Mouse (Mus musculus) cerebellum, adult 2 months (tissue): ENCODE measurements around the gene Slc16a8. TPM values are rescaled to one million over a fixed set of nuclear protein-coding genes. Genes with fewer than 3 reads are reported as not detected.
"Not testable (repeated sequence)": the region's sequence is repeated elsewhere in the genome, so short reads cannot be mapped to it uniquely, and the experiment has no call there.

ENCODE experiments used
- DNase-seq, 2 experiments: peaks; one replicate each; pipeline ENCODE4 v3.0.0; 2021
- H3K27ac ChIP-seq: fragments of 200-500 bp; 2 replicates; pipeline ENCODE4 v1.5.1; 2012; ENCODE audit warnings: low read length, control low read depth, inconsistent platforms; ENCODE audit not compliant: insufficient read depth
- H3K27me3 ChIP-seq: fragments of 200-500 bp; 2 replicates; pipeline ENCODE4 v1.6.1; 2012; ENCODE audit warnings: inconsistent platforms, mild to moderate bottlenecking, low read length, moderate library complexity; ENCODE audit not compliant: control insufficient read depth, insufficient read depth
- H3K4me1 ChIP-seq: fragments of 200-500 bp; 2 replicates; pipeline ENCODE4 v1.6.1; 2011; ENCODE audit warnings: low read length; ENCODE audit not compliant: control insufficient read depth, insufficient read depth
- H3K4me3 ChIP-seq: fragments of 200-500 bp; replicated peaks from 2 replicates; pipeline ENCODE3; 2011; ENCODE audit warnings: mild to moderate bottlenecking, low read depth, low read length, control low read depth; ENCODE audit not compliant: insufficient read depth
- CTCF ChIP-seq: fragments of 200-500 bp; IDR thresholded peaks from 2 replicates; pipeline ENCODE4 v1.5.1; 2011; ENCODE audit warnings: low read depth, mild to moderate bottlenecking, control low read depth, low read length, moderate library complexity, borderline replicate concordance; ENCODE audit not compliant: insufficient read depth
- POLR2A ChIP-seq: fragments of 200-500 bp; IDR thresholded peaks from 2 replicates; pipeline ENCODE4 v1.6.1; 2011; ENCODE audit warnings: low read length, control low read depth, borderline replicate concordance; ENCODE audit not compliant: insufficient read depth
- WGBS: fragments of 180-500 bp; shearing (Covaris S2); methylation state at CpG from one replicate; pipeline ENCODE4 v1.1.7; 2018; 5-methylcytosine and 5-hydroxymethylcytosine counted together
- polyA plus RNA-seq: library from polyadenylated mRNA; depleted of rRNA; stranded (reverse); fragments of >200 nt; gene quantifications from 2 replicates; pipeline ENCODE4 v1.2.3, GENCODE M21; 2012

Slc16a8 gene
- polyA plus RNA-seq, 1 experiment = 0.47 TPM

DNA sequence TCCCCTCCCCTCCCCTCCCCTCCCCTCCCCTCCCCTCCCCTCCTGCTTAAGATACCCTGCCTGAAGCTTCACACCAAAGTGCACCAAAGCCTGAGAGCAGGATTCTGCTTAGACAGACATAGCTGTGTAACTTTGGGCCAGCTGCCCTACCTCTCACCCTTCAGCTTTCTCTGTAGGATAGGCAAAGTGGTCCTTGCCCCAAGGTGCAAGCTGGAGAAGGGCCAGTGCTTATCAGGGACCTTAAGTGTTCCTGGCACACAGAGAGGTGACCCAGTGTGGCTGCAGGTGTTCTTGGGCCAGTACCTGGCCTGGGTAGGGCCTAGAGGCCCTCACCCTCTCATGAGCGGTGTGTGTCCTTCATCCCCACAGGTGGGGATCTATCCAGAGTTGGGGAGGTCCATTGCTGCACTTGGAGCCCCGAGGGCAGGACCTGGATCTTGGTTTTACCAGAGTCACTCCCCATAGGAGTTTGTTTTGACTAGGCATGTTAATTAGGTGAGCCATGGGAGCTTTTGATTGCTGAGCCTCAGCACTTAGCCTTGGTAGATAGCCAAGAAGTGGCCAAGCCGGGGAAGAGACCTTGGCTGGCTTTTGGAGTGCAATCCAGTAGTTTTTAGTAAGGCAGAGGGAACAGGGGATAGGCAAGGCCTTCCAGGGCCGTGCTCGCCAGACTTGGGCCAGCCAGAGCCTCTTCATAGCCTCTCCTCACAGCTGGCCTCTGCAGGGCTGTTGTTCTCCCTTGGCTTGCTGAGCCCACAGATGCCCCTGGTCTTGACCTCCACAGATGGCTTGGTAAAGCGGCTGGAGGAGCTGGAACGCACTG is 10.3 kb downstream of the Slc16a8 start:
- no peak for DNase-seq
- no peak for TF ChIP-seq CTCF
- TF ChIP-seq POLR2A = no peak
- WGBS = 32% methylated on average over 7 of the region's 7 CpGs
- H3K4me1 ChIP-seq = no peaks in the 10 kb centered on the region
- H3K27ac ChIP-seq = no peak overlapping the region
- H3K4me3 ChIP-seq = no peak overlapping the region
- H3K27me3 ChIP-seq = no peaks in the 10 kb centered on the region

DNA sequence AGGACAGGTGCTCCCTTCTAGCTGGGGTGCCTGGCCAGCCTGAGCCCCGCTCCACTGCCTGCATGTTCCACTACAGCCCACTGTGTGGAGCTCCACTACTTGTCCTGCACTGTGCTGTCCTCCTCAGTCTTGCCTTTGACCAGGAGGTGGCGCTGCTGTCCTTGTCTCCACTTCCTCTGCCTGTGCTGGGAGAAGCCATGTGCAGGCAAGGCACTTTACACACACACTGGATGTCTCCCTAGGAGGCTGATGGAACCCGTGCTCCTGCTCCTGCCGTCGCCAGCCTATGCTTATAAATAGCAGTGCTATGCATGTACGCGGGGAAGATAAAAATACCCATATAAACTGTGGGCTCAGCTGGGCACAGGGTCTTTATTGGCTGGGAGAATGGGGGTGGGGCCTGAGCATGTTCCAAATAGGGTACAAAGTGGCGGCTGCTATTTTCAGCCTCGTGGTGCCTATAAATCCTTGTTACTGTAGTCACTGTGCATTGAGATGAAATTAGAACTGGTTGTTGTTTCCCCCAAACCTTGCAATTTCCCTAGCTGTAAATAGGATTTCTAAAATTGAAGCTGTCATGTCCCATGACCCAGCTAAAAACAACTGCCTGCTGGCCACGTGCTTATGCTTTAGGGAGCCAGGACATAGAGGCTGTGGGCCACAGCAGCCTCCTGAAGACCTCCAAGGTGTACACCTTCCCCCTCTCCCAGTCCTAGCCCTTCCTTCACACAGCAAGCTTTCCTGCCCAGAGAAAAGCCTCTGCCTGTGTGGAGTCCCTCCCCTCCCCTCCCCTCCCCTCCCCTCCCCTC is 11.1 kb downstream of the Slc16a8 start:
- DNase-seq = peak; percentile 90 to 94
- H3K27me3 ChIP-seq = no peaks in the 10 kb centered on the region
- H3K27ac ChIP-seq = no peak overlapping the region
- H3K4me3 ChIP-seq = no peak overlapping the region
- TF ChIP-seq POLR2A = no peak
- peak; percentile 100 for TF ChIP-seq CTCF
- 5% methylated on average over 10 of the region's 10 CpGs for WGBS
- H3K4me1 ChIP-seq = no peaks in the 10 kb centered on the region

DNA sequence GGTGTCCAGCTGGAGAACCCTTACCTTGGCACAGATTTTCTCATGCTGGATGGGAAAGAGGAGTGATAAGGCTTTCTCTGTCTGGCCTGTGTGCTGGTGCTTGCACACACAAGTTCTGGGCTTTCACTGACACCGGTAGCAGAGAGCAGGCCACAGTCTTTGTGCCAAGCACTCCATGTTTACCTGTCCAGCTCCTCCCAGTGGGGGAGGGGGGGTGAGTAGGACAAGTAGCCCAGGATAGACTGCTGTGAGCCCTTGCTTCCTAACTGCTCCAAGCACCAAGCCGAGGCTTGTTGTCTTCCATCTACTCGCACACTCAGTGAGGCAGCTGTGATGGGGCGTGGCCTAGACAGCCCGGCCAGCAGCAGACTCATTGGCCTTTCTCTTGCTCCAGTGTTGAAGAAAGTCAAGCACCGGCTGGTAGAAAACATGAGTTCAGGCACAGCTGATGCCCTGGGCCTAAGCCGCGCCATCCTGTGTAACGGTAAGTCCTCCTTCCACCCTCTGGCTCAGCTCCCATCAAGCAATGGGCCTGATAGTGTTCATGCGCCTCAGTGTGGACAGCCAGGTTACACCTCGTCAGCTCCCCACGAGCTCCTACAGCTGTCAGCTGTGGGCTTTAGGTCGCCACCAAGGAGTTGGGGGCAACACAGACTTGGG is 11.9 kb downstream of the Slc16a8 start:
- H3K4me3 ChIP-seq = no peak overlapping the region
- no peaks in the 10 kb centered on the region for H3K4me1 ChIP-seq
- no peaks in the 10 kb centered on the region for H3K27me3 ChIP-seq
- no peak overlapping the region for H3K27ac ChIP-seq
- WGBS = 50% methylated on average over 13 of the region's 13 CpGs
- TF ChIP-seq CTCF (no peak), POLR2A (no peak)
- DNase-seq = no peak

- TF ChIP-seq CTCF (no peak), POLR2A (no peak)
- Histone ChIP-seq H3K4me1 (no peaks in the 10 kb centered on the region), H3K27me3 (no peaks in the 10 kb centered on the region), H3K4me3 (no peak overlapping the region), H3K27ac (no peak overlapping the region)
- WGBS = 79% methylated on average over 6 of the region's 6 CpGs
- no peak for DNase-seq
These were observed 16.5 kb downstream of the Slc16a8 start for GRCm38 (mm10) chr15:79238036-79238435.

- DNase-seq = no peak
- Histone ChIP-seq H3K4me3 (no peak overlapping the region), H3K27ac (no peak overlapping the region), H3K4me1 (no peaks in the 10 kb centered on the region; the same call in 1 of the 2 replicates), H3K27me3 (no peaks in the 10 kb centered on the region)
- TF ChIP-seq CTCF = no peak
- no peak for TF ChIP-seq POLR2A
- 46% methylated on average over 9 of the region's 9 CpGs for WGBS
These were observed 19.3 kb downstream of the Slc16a8 start for GRCm38 (mm10) chr15:79235268-79235667.

DNA sequence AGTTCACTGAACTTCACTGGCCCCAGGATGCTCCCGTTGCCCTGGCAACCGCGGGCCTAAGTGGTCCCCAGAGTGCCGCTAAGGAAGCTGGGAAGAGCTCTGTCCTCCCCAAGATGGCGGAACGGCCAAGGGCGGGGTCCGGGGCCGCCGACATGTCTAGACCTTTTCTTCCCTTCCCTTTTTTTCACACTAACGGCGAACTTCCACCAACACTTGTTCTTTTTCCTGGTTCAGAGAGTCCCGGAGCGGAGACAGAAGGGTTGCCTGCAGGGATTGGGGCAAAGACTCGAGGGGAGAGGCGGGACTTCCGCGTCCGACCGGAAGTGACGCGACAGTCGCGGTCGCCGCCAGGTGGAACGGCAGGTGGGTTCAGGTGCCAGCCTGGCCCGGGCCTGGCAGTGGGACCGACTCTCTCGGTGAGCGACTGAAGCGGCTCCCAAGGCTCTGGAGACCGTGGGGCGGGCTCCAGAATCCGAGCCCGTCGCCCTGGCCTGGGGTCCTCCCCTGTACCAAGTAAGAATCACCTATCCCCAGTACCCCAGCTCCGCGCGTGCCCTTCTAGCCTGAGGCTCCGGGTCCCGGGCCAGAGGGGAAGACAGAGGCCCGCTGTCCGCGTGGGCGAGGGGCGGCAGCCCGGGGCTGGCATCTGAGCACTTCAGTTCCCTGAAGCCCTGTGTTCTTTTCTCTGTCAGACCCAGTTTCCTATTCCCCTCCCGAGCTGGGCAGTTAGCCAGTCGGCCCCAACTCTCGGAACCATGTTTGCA is 25.3 kb downstream of the Slc16a8 start, which contains the start of the genes Pick1 and Gm49486:
TSS of gene Pick1 (plus strand) at position 116 of the 764 bp plus-strand sequence.
TSS of gene Gm49486 (plus strand) at position 334 of the 764 bp plus-strand sequence.
- TF ChIP-seq CTCF (no peak), POLR2A (peak; percentile 86)
- WGBS = under 1% methylated on average over 51 of the region's 51 CpGs
- H3K27ac ChIP-seq = peak within 1 kb of the TSS; percentile 85

GRCm38 (mm10) chr15:79225780-79226179 is 28.8 kb downstream of the Slc16a8 start:
- not testable (repeated sequence) for H3K27me3 ChIP-seq, H3K27ac ChIP-seq, H3K4me1 ChIP-seq, H3K4me3 ChIP-seq, DNase-seq
- WGBS = 40% methylated on average over 2 of the region's 2 CpGs

More for the DNA sequence above, 25.3 kb downstream of the Slc16a8 start, which contains the start of the genes Pick1 and Gm49486:
- DNase-seq = peak; percentile 92 to 98
- H3K4me1 ChIP-seq = peaks cover 3% of the 10 kb centered on the region
- H3K4me3 ChIP-seq = peak within 1 kb of the TSS; percentile 88
- H3K27me3 ChIP-seq = no peaks in the 10 kb centered on the region

DNA sequence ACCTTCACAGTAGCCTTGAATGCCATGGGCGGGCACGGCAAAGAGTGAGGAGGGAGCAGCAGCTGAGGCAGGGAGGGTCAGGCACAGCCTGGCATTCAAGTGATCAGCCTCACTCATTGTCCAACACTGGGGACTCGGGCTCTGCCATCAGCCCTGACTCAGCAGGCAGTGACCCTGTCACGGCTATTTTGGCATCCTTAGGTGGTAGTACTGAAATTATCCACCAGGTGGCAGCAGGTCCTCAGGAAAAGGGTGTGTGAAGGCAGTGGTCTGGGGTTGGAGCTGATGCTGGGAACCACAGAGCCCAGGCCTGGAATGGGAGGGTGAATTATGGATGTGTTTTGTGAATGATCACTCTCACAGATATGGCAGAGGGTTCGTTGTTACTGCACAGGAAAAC is 29.9 kb downstream of the Slc16a8 start:
- DNase-seq = peak; percentile 82 to 90
- Histone ChIP-seq H3K4me3 (peak overlapping the region; percentile 19), H3K4me1 (peaks cover 3% of the 10 kb centered on the region), H3K27me3 (no peaks in the 10 kb centered on the region), H3K27ac (no peak overlapping the region)
- TF ChIP-seq CTCF (peak; percentile 90), POLR2A (no peak)
- 9% methylated on average over 5 of the region's 5 CpGs for WGBS
